12 mouse cellular contexts compared by ENCODE assay signal in the genomic region with DNA sequence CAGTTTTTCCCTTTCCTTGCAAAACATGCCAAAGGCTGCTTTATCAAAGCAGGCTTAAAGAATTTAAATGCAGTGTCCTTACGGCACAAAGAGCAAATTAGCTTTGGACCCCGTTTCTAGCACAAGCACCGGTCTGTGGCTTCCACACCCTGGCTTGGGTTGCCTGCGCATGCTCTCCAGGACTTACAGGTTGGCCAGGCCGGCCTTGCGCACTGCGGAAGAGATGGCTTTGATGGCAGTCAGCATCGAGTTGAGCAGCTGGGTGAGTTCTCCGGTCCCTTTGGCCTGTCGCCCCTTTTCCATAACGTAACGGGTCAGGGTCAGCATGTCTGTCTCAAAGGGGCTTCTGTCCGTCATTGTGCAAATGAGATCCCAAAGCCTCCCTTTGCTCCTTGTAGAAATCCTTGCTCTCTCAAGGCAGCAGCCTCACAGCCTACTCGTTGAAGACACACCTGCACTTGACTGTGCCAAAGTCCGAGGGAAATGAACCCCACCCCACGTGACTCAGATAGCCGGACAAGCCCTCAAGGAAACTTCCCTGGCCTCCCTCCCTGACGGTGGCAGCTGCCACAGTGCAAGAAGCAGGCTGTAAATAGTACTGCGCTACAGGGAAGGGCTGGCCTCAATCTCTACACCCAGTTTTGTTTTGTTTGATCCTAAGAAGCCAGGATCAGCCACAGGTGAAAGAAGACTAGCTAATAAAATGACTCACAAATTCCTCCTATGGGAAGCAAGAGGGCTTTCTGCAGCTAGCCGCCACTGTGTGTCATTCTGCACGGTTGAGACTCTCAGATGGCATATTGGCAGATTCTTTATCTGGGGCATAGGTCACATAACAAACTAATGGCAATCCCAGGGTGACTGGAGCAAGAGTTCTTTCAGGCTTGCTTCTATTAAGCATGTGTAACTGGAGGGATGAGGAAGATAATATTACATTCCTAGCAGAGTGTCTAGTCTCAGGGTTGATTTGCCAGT. TPM values are rescaled to one million over a fixed set of nuclear protein-coding genes. Genes with fewer than 3 reads are reported as not detected.
DNase-seq lines count a peak whose midpoint lies in the region; ATAC-seq and TF ChIP-seq lines count a peak whose summit lies in the region.
"Had no signal": no experiment of that assay in that cellular context is flagged by ENCODE, and none has a peak within 500 bp of the region (broad histone marks: within the 10 kb centered on the region; RNA-seq: fewer than 3 reads in every experiment).

A gene (minus strand): TSS at position 482 of the 975 bp plus-strand sequence.

- intact Hi-C loops in left cerebral cortex, postnatal 14 days (cut with DNase I): loop anchor here (5.0 to 10.0 kb wide), 2 partner anchors 96 to 383 kb away; a partner anchor contains a TSS

- TF ChIP-seq CTCF in kidney, postnatal 0 days (IDR thresholded peaks at IDR 0.05; ENCODE audit: low read depth): no peak
- TF ChIP-seq CTCF in stomach, postnatal 0 days (IDR thresholded peaks at IDR 0.05; ENCODE audit: low read depth): no peak

- no peak for ATAC-seq in limb, embryonic 12.5 days (ENCODE audit: insufficient number of reproducible peaks, insufficient read depth, low FRiP score, low TSS enrichment, low read depth)
- ATAC-seq in kidney, postnatal 0 days (replicated peaks; ENCODE audit: low FRiP score, low read depth): peak; percentile 61
- ATAC-seq in stomach, postnatal 0 days (ENCODE audit: low FRiP score, low TSS enrichment): peak; percentile 94
- no peak for ATAC-seq in liver, embryonic 11.5 days (replicated peaks; ENCODE audit: low FRiP score)
- ATAC-seq: forebrain, embryonic 16.5 days had no signal

- no peak for DNase-seq in limb, embryonic 10.5 days (ENCODE audit: low spot score)
- DNase-seq in gastrocnemius, postnatal 4 days (ENCODE audit: low spot score in 2 of 2): peak in 1 of 2 experiments; percentile 24
- DNase-seq in kidney, postnatal 0 days (ENCODE audit: low spot score): peak; percentile 30
- peak; percentile 92 for DNase-seq in stomach, postnatal 0 days (ENCODE audit: low spot score)
- DNase-seq in left cerebral cortex, postnatal 14 days (ENCODE audit: low spot score in 2 of 2): no peak
- no peak for DNase-seq in spleen, adult 18-20 months
- no peak for DNase-seq in liver, embryonic 11.5 days (ENCODE audit: low spot score)

- H3K27ac ChIP-seq in limb, embryonic 12.5 days: no peak within 1 kb of the TSS
- no peak within 1 kb of the TSS for H3K27ac ChIP-seq in limb, embryonic 10.5 days
- no peak within 1 kb of the TSS for H3K27ac ChIP-seq in kidney, postnatal 0 days
- H3K27ac ChIP-seq in stomach, postnatal 0 days (replicated peaks): peak within 1 kb of the TSS; percentile 77
- H3K27ac ChIP-seq in liver, embryonic 11.5 days (ENCODE audit: low read depth, low read length): no peak within 1 kb of the TSS
- H3K27ac ChIP-seq: layer of hippocampus, adult 2 months had no signal

- peaks cover 5% of the 10 kb centered on the region; the same call in 1 of the 2 replicates for H3K4me1 ChIP-seq in limb, embryonic 12.5 days (replicated peaks)
- peaks cover 13% of the 10 kb centered on the region for H3K4me1 ChIP-seq in limb, embryonic 10.5 days
- peaks cover 4% of the 10 kb centered on the region; the same call in 1 of the 2 replicates for H3K4me1 ChIP-seq in kidney, postnatal 0 days (replicated peaks; ENCODE audit: insufficient read depth, low read length)
- H3K4me1 ChIP-seq in stomach, postnatal 0 days (replicated peaks; ENCODE audit: control insufficient read depth, insufficient read depth): 0 out of 2 replicates have a peak, but pooled peaks cover 2% of the 10 kb centered on the region
- no peaks in the 10 kb centered on the region; the same call in none of the 2 replicates for H3K4me1 ChIP-seq in liver, embryonic 11.5 days (replicated peaks; ENCODE audit: control insufficient read depth, insufficient read depth, low read length)

- no peaks in the 10 kb centered on the region for H3K36me3 ChIP-seq in limb, embryonic 12.5 days
- no peaks in the 10 kb centered on the region for H3K36me3 ChIP-seq in limb, embryonic 10.5 days
- no peaks in the 10 kb centered on the region for H3K36me3 ChIP-seq in kidney, postnatal 0 days (ENCODE audit: insufficient read depth, low read length)
- no peaks in the 10 kb centered on the region for H3K36me3 ChIP-seq in stomach, postnatal 0 days (ENCODE audit: control insufficient read depth, insufficient read depth, low read length)
- H3K36me3 ChIP-seq in liver, embryonic 11.5 days (ENCODE audit: control insufficient read depth, insufficient read depth, low read length): no peaks in the 10 kb centered on the region

- H3K4me3 ChIP-seq in limb, embryonic 12.5 days (replicated peaks): no peak within 1 kb of the TSS
- no peak within 1 kb of the TSS for H3K4me3 ChIP-seq in limb, embryonic 10.5 days
- H3K4me3 ChIP-seq in kidney, postnatal 0 days (replicated peaks; ENCODE audit: low read depth, low read length): no peak within 1 kb of the TSS
- no peak within 1 kb of the TSS; the same call in 1 of the 2 replicates for H3K4me3 ChIP-seq in stomach, postnatal 0 days (ENCODE audit: low read depth, low read length)
- H3K4me3 ChIP-seq in liver, embryonic 11.5 days (ENCODE audit: low read depth, low read length): no peak within 1 kb of the TSS
- H3K4me3 ChIP-seq: layer of hippocampus, adult 2 months had no signal

- H3K27me3 ChIP-seq in limb, embryonic 12.5 days: no peaks in the 10 kb centered on the region
- no peaks in the 10 kb centered on the region for H3K27me3 ChIP-seq in limb, embryonic 10.5 days (ENCODE audit: low read depth, poor library complexity, severe bottlenecking)
- H3K27me3 ChIP-seq in kidney, postnatal 0 days (ENCODE audit: insufficient read depth, low read length): no peaks in the 10 kb centered on the region
- no peaks in the 10 kb centered on the region for H3K27me3 ChIP-seq in stomach, postnatal 0 days (ENCODE audit: control insufficient read depth, insufficient read depth, low read length)
- H3K27me3 ChIP-seq in liver, embryonic 11.5 days (replicated peaks; ENCODE audit: control insufficient read depth, insufficient read depth, low read length): no peaks in the 10 kb centered on the region
- H3K27me3 ChIP-seq: CH12.LX had no signal

- H3K4me2 ChIP-seq in limb, embryonic 12.5 days: no peak within 1 kb of the TSS
- H3K4me2 ChIP-seq in kidney, postnatal 0 days (ENCODE audit: low read length): no peak within 1 kb of the TSS
- peak within 1 kb of the TSS; percentile 6 for H3K4me2 ChIP-seq in stomach, postnatal 0 days (replicated peaks; ENCODE audit: low read depth)
- no peak within 1 kb of the TSS for H3K4me2 ChIP-seq in liver, embryonic 11.5 days

- WGBS in limb, embryonic 12.5 days: 63% methylated on average over 21 of the region's 21 CpGs
- WGBS in limb, embryonic 10.5 days: 73% methylated on average over 21 of the region's 21 CpGs
- 60% methylated on average over 21 of the region's 21 CpGs for WGBS in kidney, postnatal 0 days
- WGBS in stomach, postnatal 0 days: 53% methylated on average over 21 of the region's 21 CpGs
- WGBS in liver, embryonic 11.5 days: 69% methylated on average over 21 of the region's 21 CpGs

- no peak for TF ChIP-seq EP300 in stomach, postnatal 0 days (optimal IDR thresholded peaks at IDR 0.05)

- H3K9me3 ChIP-seq in limb, embryonic 12.5 days: no peaks in the 10 kb centered on the region
- H3K9me3 ChIP-seq in limb, embryonic 10.5 days (replicated peaks): no peaks in the 10 kb centered on the region
- H3K9me3 ChIP-seq in kidney, postnatal 0 days (replicated peaks; ENCODE audit: low read length): no peaks in the 10 kb centered on the region
- H3K9me3 ChIP-seq in stomach, postnatal 0 days (ENCODE audit: control insufficient read depth, low read length): no peaks in the 10 kb centered on the region
- H3K9me3 ChIP-seq in liver, embryonic 11.5 days (ENCODE audit: control insufficient read depth, low read length): no peaks in the 10 kb centered on the region

- H3K9ac ChIP-seq in limb, embryonic 12.5 days (replicated peaks): 0 out of 2 replicates have a peak within 1 kb of the TSS, but pooled peaks have one; percentile 1
- H3K9ac ChIP-seq in kidney, postnatal 0 days (ENCODE audit: low read depth, low read length): no peak within 1 kb of the TSS
- H3K9ac ChIP-seq in stomach, postnatal 0 days (ENCODE audit: low read length): no peak within 1 kb of the TSS
- no peak within 1 kb of the TSS for H3K9ac ChIP-seq in liver, embryonic 11.5 days (ENCODE audit: low read depth, low read length)

RNA-seq across cellular contexts. Expression of the gene that starts here (rescaled TPM):
- 0.73 and 1.1 TPM in 2 replicates for polyA plus RNA-seq in limb, embryonic 12.5 days (2016; fragmentation: Nextera tagmentation; extraction: Ambion mirVana)
- polyA plus RNA-seq in limb, embryonic 10.5 days (2016; fragmentation: Nextera tagmentation; extraction: Ambion mirVana): 0.14 and 0.38 TPM in 2 replicates
- total RNA-seq in gastrocnemius, postnatal 4 days (2021): 100 to 1,000 TPM; 222 to 224 TPM
- 34.4 and 40.9 TPM in 2 replicates for polyA plus RNA-seq in kidney, postnatal 0 days (2015; fragmentation: Nextera tagmentation; extraction: Ambion mirVana)
- 143 and 146 TPM in 2 replicates for polyA plus RNA-seq in stomach, postnatal 0 days (2015; fragmentation: Nextera tagmentation; extraction: Ambion mirVana)
- under 1 TPM in 1 of 2 experiments, not detected in 1; 0.37 TPM for total RNA-seq in left cerebral cortex, postnatal 14 days (2021)
- not detected in 2 replicates for polyA plus RNA-seq in liver, embryonic 11.5 days (2014; fragmentation: Nextera tagmentation; extraction: Ambion mirVana)
- total RNA-seq: layer of hippocampus, adult 2 months had no signal
- polyA plus RNA-seq: spleen, adult 2 months had no signal

Comparison
In these comparisons a context has a peak if more than half of its experiments do, and no peak if none do; other contexts are left out.
1. RNA of the gene that starts here (total RNA-seq): 222 to 224 TPM in gastrocnemius, postnatal 4 days; 0.37 TPM in left cerebral cortex, postnatal 14 days; every median in the first group is over 100 times any median in the second.
2. RNA of the gene that starts here (polyA plus RNA-seq): 143 to 146 TPM in stomach, postnatal 0 days and 34.4 to 40.9 TPM in kidney, postnatal 0 days; 0.73 to 1.1 TPM in limb, embryonic 12.5 days, 0.14 to 0.38 TPM in limb, embryonic 10.5 days and not detected in liver, embryonic 11.5 days; every median in the first group is over 10 times any median in the second.
3. ATAC-seq: peak in kidney, postnatal 0 days (single experiment) and stomach, postnatal 0 days (single experiment); none in limb, embryonic 12.5 days (single experiment) and liver, embryonic 11.5 days (single experiment).
4. DNase-seq: peak in kidney, postnatal 0 days (single experiment) and stomach, postnatal 0 days (single experiment); none in limb, embryonic 10.5 days (single experiment), left cerebral cortex, postnatal 14 days (0 of 2), spleen, adult 18-20 months (0 of 2) and liver, embryonic 11.5 days (single experiment).